Mouse (Mus musculus) neutrophil, adult 59 days (primary cell): ENCODE results near the gene Tmem170b. TPM values are rescaled to one million over a fixed set of nuclear protein-coding genes. Genes with fewer than 3 reads are reported as not detected.

ENCODE experiments used
- total RNA-seq, 2 experiments: library from RNA; stranded (reverse); gene quantifications; 1 replicate in 1 of 2; 2 replicates in 1 of 2; pipeline ENCODE4 v1.2.4; 2023

Gene Tmem170b
- total RNA-seq = 10 to 100 TPM; 58.2 to 71.8 TPM

DNA sequence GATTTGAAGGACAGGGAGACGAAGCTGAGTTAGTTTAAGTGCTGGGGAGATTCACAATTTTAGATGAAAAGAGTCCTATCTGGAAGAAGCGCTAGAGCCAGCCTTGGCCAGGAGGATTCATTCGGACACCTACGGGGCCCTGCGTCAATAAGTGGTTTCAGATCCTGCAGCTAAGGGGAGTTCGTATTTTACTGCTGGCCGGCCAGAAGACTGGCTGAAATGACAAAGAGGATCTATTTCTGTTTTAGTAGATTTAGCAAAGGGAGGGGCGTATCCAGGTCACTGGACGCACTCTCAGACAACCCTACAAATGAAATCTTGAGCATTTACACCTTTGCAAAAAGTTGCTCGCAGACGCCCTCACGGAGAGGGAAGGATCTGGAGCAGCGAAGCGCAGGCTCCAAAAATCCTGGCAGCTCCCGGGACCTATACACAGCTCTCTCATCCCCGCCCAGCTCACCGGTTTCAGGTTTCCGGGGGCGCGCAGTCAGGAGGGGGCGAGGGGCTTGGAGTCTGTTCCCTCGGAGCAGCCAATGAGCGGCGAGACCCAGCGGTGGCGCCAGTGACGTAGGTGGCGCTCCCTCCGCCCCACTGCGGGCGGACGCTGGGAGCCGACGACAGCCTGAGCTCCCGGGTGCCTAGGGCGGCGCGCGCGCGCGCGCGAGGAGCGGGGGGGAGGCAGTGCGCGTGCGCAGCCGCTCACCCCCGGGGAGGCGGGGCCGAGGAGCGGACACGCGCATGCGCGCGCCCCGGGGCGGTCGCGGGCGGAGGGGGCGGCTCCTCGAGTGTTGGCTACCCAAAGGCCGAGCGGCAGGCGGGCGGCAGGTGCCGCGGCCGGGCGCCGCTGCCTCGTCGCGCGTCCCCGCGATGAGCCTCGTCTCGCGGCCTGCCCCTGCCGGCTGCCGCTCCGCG, at the start of gene Tmem170b:
Tmem170b (plus strand) TSS at position 809 of the 912 bp plus-strand sequence.

Other genes with a start within 250 kb of the Tmem170b start
- 100 to 1,000 TPM; 166 to 167 TPM for gene Nedd9, start 118.5 kb upstream of the Tmem170b start, total RNA-seq
- gene Adtrp, start 241.8 kb downstream of the Tmem170b start, total RNA-seq = 10 to 100 TPM; 11.7 to 12.5 TPM